Mouse (Mus musculus) lung, postnatal 0 days (tissue): Measurements from ENCODE around the gene Ecd.

Experiments used
- CTCF ChIP-seq: IDR thresholded peaks from 2 replicates; pipeline ENCODE4 v1.5.1; 2016; ENCODE audit warnings: antibody characterized with exemption, mild to moderate bottlenecking
- EP300 ChIP-seq: IDR thresholded peaks from 2 replicates; pipeline ENCODE4 v1.6.1; 2016; ENCODE audit warnings: antibody characterized with exemption, mild to moderate bottlenecking, control low read depth

DNA sequence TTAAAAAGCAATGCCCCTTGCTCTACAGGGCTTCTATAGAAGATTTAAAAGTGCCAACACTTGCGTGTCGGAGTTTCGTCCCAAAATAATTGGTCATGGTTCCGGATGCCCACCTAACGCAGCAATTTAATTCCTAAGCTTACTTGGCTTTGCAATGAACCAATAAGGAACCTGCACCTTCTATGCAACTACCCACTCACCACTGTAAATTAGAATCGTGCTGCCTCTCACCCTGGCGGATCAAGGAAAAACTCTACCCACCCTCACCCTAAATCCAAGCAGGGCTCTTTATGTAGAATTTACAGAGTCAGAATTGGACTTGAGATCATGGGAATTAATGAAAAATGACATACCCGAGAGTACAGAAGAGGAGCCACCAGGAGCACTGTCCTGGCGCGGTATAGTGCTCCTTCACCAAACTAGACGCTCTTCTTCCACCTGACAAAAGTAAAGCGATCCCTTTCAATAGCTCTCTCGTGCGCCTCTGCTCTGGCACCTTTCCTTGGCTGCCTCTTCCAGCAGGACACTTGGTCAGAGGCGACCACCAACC is 405 bp downstream of the Ecd start:
- TF ChIP-seq CTCF (no peak), EP300 (no peak)
